Mouse (Mus musculus): ENCODE measurements around the gene Hist1h2ak.
"Not testable (repeated sequence)": the region's sequence is repeated elsewhere in the genome, so short reads cannot be mapped to it uniquely, and the experiment has no call there.

GRCm38 (mm10) chr13:21753524-21754285, at the start of gene Hist1h2ak, which contains the start of gene Hist1h2bn:
- TF ChIP-seq GATA1 (IDR thresholded peaks at IDR 0.05; ENCODE audit: low read length): 0 out of 2 replicates have a peak, but pooled peaks have one; percentile 21
- not testable (repeated sequence) for TF ChIP-seq TAL1 (IDR thresholded peaks at IDR 0.05; ENCODE audit: low read length)
